Mouse (Mus musculus) forebrain, embryonic 14.5 days (tissue): Measurements from ENCODE around the gene Tbc1d14. TPM values are rescaled to one million over a fixed set of nuclear protein-coding genes. Genes with fewer than 3 reads are reported as not detected.

Experiments
- ATAC-seq: fragments of 200-750 bp; cut with Nextera tagmentation; 2 replicates; pipeline ENCODE4 v1.8.0; 2017; ENCODE audit warnings: mild to moderate bottlenecking, moderate library complexity
- DNase-seq: peaks from one replicate; pipeline ENCODE4 v3.0.0-alpha.2; 2015; ENCODE audit warnings: low spot score
- H3K27ac ChIP-seq: fragments of 300-500 bp; sonication (generic); 2 replicates; pipeline ENCODE4 v1.5.1; 2014; ENCODE audit warnings: low read depth, mild to moderate bottlenecking, control low read depth, low read length, moderate library complexity
- H3K27me3 ChIP-seq: fragments of 300-500 bp; sonication (generic); replicated peaks from 2 replicates; pipeline ENCODE4 v1.6.1; 2014; ENCODE audit warnings: low read length, control low read depth, mixed read lengths; ENCODE audit not compliant: control insufficient read depth, insufficient read depth
- H3K36me3 ChIP-seq: fragments of 300-500 bp; sonication (generic); 2 replicates; pipeline ENCODE4 v1.6.1; 2014; ENCODE audit warnings: low read length, control low read depth; ENCODE audit not compliant: control insufficient read depth, insufficient read depth
- H3K4me1 ChIP-seq: fragments of 300-500 bp; sonication (generic); 2 replicates; pipeline ENCODE4 v1.6.1; 2014; ENCODE audit warnings: antibody characterized with exemption, low read length, control low read depth; ENCODE audit not compliant: control insufficient read depth, insufficient read depth
- H3K4me2 ChIP-seq: fragments of 300-500 bp; sonication (generic); 2 replicates; pipeline ENCODE4 v1.6.1; 2014; ENCODE audit warnings: mild to moderate bottlenecking, control low read depth, low read length
- H3K4me3 ChIP-seq: fragments of 300-500 bp; sonication (generic); 2 replicates; pipeline ENCODE4 v1.5.1; 2014; ENCODE audit warnings: low read depth, low read length, control low read depth
- H3K9ac ChIP-seq: fragments of 300-500 bp; sonication (generic); 2 replicates; pipeline ENCODE4 v1.6.1; 2014; ENCODE audit warnings: mild to moderate bottlenecking, low read length, control low read depth, moderate library complexity
- H3K9me3 ChIP-seq: fragments of 300-500 bp; sonication (generic); replicated peaks from 2 replicates; pipeline ENCODE4 v1.6.1; 2016; ENCODE audit warnings: low read length, control low read depth, mixed read lengths; ENCODE audit not compliant: control insufficient read depth
- WGBS: fragments of 180-500 bp; shearing (Covaris S2); extraction: QIAGEN DNeasy Blood & Tissue Kit; methylation state at CpG from one replicate; pipeline ENCODE4 v1.1.7; 2014; 5-methylcytosine and 5-hydroxymethylcytosine counted together
- polyA plus RNA-seq: library from polyadenylated mRNA; unstranded; fragments of >200 nt; fragmentation: Nextera tagmentation; extraction: Ambion mirVana; gene quantifications from 2 replicates; pipeline ENCODE4 v1.2.1, GENCODE M21; 2014

Gene Tbc1d14
- polyA plus RNA-seq, 1 experiment from 2014 or later, result 92.7 TPM

- peaks cover 95% of the 10 kb centered on the region for H3K36me3 ChIP-seq
- 91% methylated on average over 7 of the region's 7 CpGs for WGBS
These were observed 87.8 kb downstream of the Tbc1d14 start for GRCm38 (mm10) chr5:36505235-36505634.

DNA sequence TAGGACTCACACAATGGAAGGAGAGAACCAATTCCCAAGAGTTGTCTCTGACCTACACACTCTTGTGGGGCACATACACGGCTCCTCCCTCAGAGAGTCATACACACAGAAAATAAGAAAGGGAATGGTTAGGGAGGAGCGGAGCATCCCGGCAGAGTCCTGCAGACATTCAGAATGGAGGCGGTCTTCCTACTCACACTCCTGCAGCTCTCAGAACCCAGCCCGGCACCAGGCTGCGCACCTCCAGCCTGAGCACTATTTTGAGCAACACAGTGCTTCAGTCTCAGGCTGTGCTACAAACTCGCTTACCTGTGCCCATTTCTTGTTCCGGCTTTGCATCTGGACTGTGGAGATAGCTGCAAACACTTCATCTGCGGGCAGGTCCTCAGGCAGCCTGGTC, 98.4 kb downstream of the Tbc1d14 start:
- 95% methylated on average over 9 of the region's 9 CpGs for WGBS
- DNase-seq (no peak), ATAC-seq (no peak)
- peaks cover 80% of the 10 kb centered on the region for H3K36me3 ChIP-seq
- no peak overlapping the region for H3K27ac ChIP-seq
- no peaks in the 10 kb centered on the region for H3K27me3 ChIP-seq
- no peak overlapping the region for H3K4me3 ChIP-seq
- H3K4me2 ChIP-seq, result no peak overlapping the region
- no peaks in the 10 kb centered on the region for H3K4me1 ChIP-seq
- H3K9me3 ChIP-seq, result no peaks in the 10 kb centered on the region
- H3K9ac ChIP-seq, result no peak overlapping the region

More at GRCm38 (mm10) chr5:36505235-36505634, 87.8 kb downstream of the Tbc1d14 start:
- H3K9me3 ChIP-seq, result no peaks in the 10 kb centered on the region
- no peaks in the 10 kb centered on the region for H3K4me1 ChIP-seq
- DNase-seq, result no peak
- ATAC-seq, result no peak
- H3K4me2 ChIP-seq, result no peak overlapping the region
- no peak overlapping the region for H3K27ac ChIP-seq
- H3K27me3 ChIP-seq, result no peaks in the 10 kb centered on the region
- H3K4me3 ChIP-seq, result no peak overlapping the region
- no peak overlapping the region for H3K9ac ChIP-seq

GRCm38 (mm10) chr5:36493919-36494318, 99.2 kb downstream of the Tbc1d14 start:
- Histone ChIP-seq H3K4me1 (no peaks in the 10 kb centered on the region), H3K4me2 (no peak overlapping the region), H3K27ac (no peak overlapping the region), H3K36me3 (peaks cover 75% of the 10 kb centered on the region), H3K4me3 (no peak overlapping the region), H3K9me3 (no peaks in the 10 kb centered on the region), H3K9ac (no peak overlapping the region), H3K27me3 (no peaks in the 10 kb centered on the region)
- ATAC-seq, result no peak
- WGBS, result 90% methylated on average over 6 of the region's 6 CpGs
- no peak for DNase-seq

DNA sequence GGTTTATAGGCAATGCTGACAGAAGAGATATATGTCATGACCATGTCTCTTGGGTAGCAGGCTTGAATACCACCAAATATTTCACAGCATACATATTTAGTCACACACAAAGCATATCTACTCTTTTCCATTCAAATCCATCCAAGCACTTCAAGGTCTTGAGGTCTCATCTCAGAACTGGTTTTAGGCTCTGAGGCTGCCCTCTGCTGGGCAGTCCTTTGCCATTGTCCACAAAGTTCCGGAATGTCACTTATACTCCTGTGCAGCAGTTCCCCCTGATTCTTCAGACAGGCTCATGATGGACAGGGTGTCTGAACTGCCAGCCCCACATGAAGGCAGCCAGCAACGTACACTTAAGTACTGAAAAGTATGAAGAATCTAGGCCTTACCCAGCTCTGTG, 103.9 kb downstream of the Tbc1d14 start:
- Histone ChIP-seq H3K36me3 (peaks cover 41% of the 10 kb centered on the region), H3K4me3 (no peak overlapping the region), H3K4me2 (no peak overlapping the region), H3K27me3 (no peaks in the 10 kb centered on the region), H3K9me3 (no peaks in the 10 kb centered on the region), H3K9ac (no peak overlapping the region), H3K27ac (no peak overlapping the region), H3K4me1 (peaks cover 9% of the 10 kb centered on the region; the same call in 1 of the 2 replicates)
- DNase-seq, result peak; percentile 50
- 50% methylated on average over 2 of the region's 2 CpGs for WGBS
- ATAC-seq, result no peak

GRCm38 (mm10) chr5:36485306-36485705, 107.8 kb downstream of the Tbc1d14 start:
- DNase-seq (no peak), ATAC-seq (no peak)
- Histone ChIP-seq H3K4me2 (peak overlapping the region; percentile 98), H3K4me3 (peak overlapping the region; percentile 59), H3K27me3 (no peaks in the 10 kb centered on the region), H3K9ac (peak overlapping the region; percentile 68; the same call in 1 of the 2 replicates), H3K4me1 (peaks cover 22% of the 10 kb centered on the region), H3K27ac (no peak overlapping the region), H3K36me3 (0 out of 2 replicates have a peak, but pooled peaks cover 5% of the 10 kb centered on the region), H3K9me3 (no peaks in the 10 kb centered on the region)
- WGBS, result 45% methylated on average over 19 of the region's 19 CpGs

GRCm38 (mm10) chr5:36484171-36484990, 108.7 kb downstream of the Tbc1d14 start, which contains the start of the genes Tada2b and Ccdc96:
Gene Tada2b (minus strand): TSS chr5:36484285.
Gene Ccdc96 (plus strand): TSS chr5:36484588.
- under 1% methylated on average over 84 of the region's 97 CpGs for WGBS
- H3K4me2 ChIP-seq, result peak within 1 kb of the TSS; percentile 98
- peaks cover 22% of the 10 kb centered on the region for H3K4me1 ChIP-seq
- no peaks in the 10 kb centered on the region for H3K9me3 ChIP-seq
- peak within 1 kb of the TSS; percentile 86 for H3K4me3 ChIP-seq
- no peaks in the 10 kb centered on the region for H3K27me3 ChIP-seq
- DNase-seq (peak; percentile 99), ATAC-seq (peak; percentile 99)
- no peaks in the 10 kb centered on the region for H3K36me3 ChIP-seq
- peak within 1 kb of the TSS; percentile 65; the same call in 1 of the 2 replicates for H3K27ac ChIP-seq
- H3K9ac ChIP-seq, result peak within 1 kb of the TSS; percentile 91

DNA sequence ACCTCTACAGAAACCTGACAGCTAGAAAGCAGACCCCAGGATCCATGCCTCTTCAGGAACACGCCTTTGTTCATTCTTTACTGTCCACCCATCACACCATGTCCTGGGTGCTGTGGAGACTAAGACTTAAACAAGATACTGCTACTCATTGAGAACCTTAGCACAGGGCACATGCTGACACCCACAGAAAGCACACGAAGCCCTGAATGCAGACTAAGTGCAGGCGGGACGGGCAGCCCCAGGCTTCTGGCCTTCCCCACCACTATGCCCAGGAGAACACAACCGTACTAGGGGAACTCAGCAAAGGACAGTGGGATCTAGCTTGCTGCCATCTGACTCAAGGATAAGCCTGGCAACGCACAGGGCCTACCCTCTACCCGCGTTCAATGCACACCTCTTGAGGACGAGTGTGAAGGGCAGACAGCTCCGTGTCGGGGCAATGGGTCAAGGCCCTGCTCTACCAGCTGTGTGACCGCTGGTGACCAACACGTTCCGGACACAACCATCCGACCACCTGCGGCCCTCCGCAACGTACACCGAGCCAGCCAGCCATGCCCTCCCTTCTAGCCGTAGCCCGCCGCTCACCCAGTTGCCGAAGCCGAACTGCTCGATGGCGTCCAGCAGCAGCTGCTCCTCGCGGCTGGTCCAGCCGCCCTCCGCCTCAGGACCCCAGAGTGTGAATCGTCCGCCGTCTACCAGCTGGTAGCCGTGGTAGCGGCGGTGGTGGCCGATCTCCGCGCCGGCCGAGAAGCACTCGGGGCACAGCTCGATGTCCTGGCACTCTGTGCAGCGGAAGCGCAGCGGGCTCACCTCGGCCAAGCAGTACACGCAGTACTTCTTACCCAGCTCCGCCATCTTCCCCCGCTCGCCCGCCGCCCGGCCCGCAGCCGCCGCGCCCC, 109.6 kb downstream of the Tbc1d14 start:
- Histone ChIP-seq H3K27ac (peak overlapping the region; percentile 65; the same call in 1 of the 2 replicates), H3K4me3 (peak overlapping the region; percentile 86), H3K4me1 (peaks cover 22% of the 10 kb centered on the region), H3K27me3 (no peaks in the 10 kb centered on the region), H3K36me3 (no peaks in the 10 kb centered on the region), H3K4me2 (peak overlapping the region; percentile 94), H3K9me3 (no peaks in the 10 kb centered on the region), H3K9ac (peak overlapping the region; percentile 91)
- DNase-seq, result peak; percentile 53
- peak; percentile 37 for ATAC-seq
- 2% methylated on average over 45 of the region's 58 CpGs for WGBS

DNA sequence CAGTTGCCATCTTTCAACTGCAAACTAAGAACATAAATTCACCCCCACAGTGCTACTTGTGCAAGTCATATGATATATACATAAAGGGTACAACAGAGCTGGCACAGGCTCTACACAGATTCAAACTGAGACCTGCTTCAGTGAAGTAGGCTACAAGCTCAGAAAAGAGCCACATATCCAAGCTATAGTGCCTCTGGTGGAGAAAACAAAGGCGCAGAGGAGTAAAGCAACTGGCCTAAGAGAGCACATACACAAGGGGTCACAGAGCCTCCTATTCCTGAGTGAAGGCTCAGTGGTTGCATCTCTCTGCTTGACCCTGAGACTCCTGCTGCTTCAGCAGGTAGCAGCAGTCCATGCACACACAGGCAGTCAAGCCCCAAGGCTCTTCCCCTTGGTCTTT, 112.0 kb downstream of the Tbc1d14 start:
- WGBS, result 74% methylated on average over 1 of the region's 1 CpGs
- Histone ChIP-seq H3K36me3 (peaks cover 6% of the 10 kb centered on the region), H3K4me1 (peaks cover 22% of the 10 kb centered on the region), H3K9ac (no peak overlapping the region), H3K4me3 (no peak overlapping the region), H3K27ac (no peak overlapping the region), H3K27me3 (no peaks in the 10 kb centered on the region), H3K4me2 (no peak overlapping the region), H3K9me3 (no peaks in the 10 kb centered on the region)
- ATAC-seq, result no peak
- no peak for DNase-seq
